Mouse (Mus musculus) forebrain, embryonic 16.5 days (tissue): ENCODE measurements around the gene Adgrl3. TPM values are rescaled to one million over a fixed set of nuclear protein-coding genes. Genes with fewer than 3 reads are reported as not detected.

Source experiments
- ATAC-seq: fragments of 200-750 bp; cut with Nextera tagmentation; 2 replicates; pipeline ENCODE4 v1.8.0; 2017; ENCODE audit warnings: mild to moderate bottlenecking, moderate library complexity
- H3K27ac ChIP-seq: fragments of 300-500 bp; sonication (generic); 2 replicates; pipeline ENCODE4 v1.5.1; 2014; ENCODE audit warnings: low read length, control low read depth
- H3K27me3 ChIP-seq: fragments of 300-500 bp; sonication (generic); replicated peaks from 2 replicates; pipeline ENCODE4 v1.6.1; 2014; ENCODE audit warnings: low read length; ENCODE audit not compliant: control insufficient read depth, insufficient read depth
- H3K36me3 ChIP-seq: fragments of 300-500 bp; sonication (generic); 2 replicates; pipeline ENCODE4 v1.6.1; 2014; ENCODE audit not compliant: control insufficient read depth, insufficient read depth
- H3K4me1 ChIP-seq: fragments of 300-500 bp; sonication (generic); replicated peaks from 2 replicates; pipeline ENCODE4 v1.6.1; 2014; ENCODE audit warnings: low read length; ENCODE audit not compliant: control insufficient read depth, insufficient read depth
- H3K4me2 ChIP-seq: fragments of 300-500 bp; sonication (generic); 2 replicates; pipeline ENCODE4 v1.6.1; 2014; ENCODE audit warnings: mild to moderate bottlenecking, low read length, control low read depth
- H3K4me3 ChIP-seq: fragments of 300-500 bp; sonication (generic); replicated peaks from 2 replicates; pipeline ENCODE4 v1.5.1; 2014; ENCODE audit warnings: mild to moderate bottlenecking, low read length, control low read depth
- H3K9ac ChIP-seq: fragments of 300-500 bp; sonication (generic); replicated peaks from 2 replicates; pipeline ENCODE4 v1.6.1; 2014; ENCODE audit warnings: low read depth, low read length, control low read depth
- H3K9me3 ChIP-seq: fragments of 300-500 bp; sonication (generic); 2 replicates; pipeline ENCODE4 v1.6.1; 2016; ENCODE audit warnings: low read length; ENCODE audit not compliant: control insufficient read depth
- WGBS: fragments of 180-500 bp; shearing (Covaris S2); extraction: QIAGEN DNeasy Blood & Tissue Kit; methylation state at CpG from one replicate; pipeline ENCODE4 v1.1.7; 2014; 5-methylcytosine and 5-hydroxymethylcytosine counted together
- polyA plus RNA-seq: library from polyadenylated mRNA; unstranded; fragments of >200 nt; fragmentation: Nextera tagmentation; extraction: Ambion mirVana; gene quantifications from 2 replicates; pipeline ENCODE4 v1.2.1, GENCODE M21; 2015

Gene Adgrl3
- polyA plus RNA-seq, 1 experiment from 2014 or later = 63.6 TPM

DNA sequence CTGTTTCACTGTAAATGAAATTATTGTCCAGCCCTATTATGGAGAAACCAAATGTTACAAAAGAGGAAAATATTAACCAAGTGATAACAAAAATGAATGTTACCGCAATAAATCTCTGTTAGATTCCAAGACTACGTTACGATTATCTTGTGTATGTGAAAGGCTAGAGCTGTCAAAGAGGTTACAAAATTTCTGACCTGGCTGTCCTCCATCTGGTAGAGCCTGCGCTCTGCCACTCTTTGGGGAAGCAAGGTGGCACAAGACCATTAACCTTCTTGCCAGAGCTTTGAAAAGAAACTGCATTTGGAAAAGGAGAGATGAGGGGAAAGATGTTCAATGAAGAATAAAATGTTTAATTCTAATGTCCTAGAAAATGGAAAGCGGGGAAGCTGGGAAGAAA lies 562.9 kb downstream of the Adgrl3 start:
- no peak overlapping the region for H3K4me3 ChIP-seq
- no peak overlapping the region for H3K9ac ChIP-seq
- H3K27ac ChIP-seq = no peak overlapping the region
- H3K4me1 ChIP-seq = no peaks in the 10 kb centered on the region; the same call in 1 of the 2 replicates
- no peaks in the 10 kb centered on the region for H3K27me3 ChIP-seq
- H3K9me3 ChIP-seq = no peaks in the 10 kb centered on the region
- H3K4me2 ChIP-seq = no peak overlapping the region
- H3K36me3 ChIP-seq = no peaks in the 10 kb centered on the region
- WGBS = 88% methylated on average over 5 of the region's 5 CpGs
- ATAC-seq = no peak

DNA sequence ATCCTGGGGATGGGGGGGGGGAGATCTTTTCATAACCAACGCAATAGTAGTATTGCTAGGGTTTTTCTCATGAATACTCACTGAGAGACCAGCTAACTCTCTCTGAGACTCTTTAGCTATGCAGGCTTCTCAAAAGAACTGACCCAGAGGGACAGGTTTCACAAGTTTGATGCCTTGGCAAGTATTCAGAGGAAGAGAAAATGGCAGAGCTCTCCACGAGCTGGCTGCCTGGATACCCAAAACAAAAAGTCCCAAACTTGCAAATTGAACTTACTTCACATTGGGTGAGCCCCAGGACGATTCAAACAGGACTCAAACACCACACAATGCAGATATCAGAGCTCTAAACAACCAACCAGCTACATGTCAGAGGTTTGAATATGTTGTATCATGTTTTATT lies 563.5 kb downstream of the Adgrl3 start:
- H3K36me3 ChIP-seq = no peaks in the 10 kb centered on the region
- WGBS = 29% methylated on average over 3 of the region's 3 CpGs
- no peaks in the 10 kb centered on the region for H3K9me3 ChIP-seq
- H3K9ac ChIP-seq = no peak overlapping the region
- H3K27me3 ChIP-seq = no peaks in the 10 kb centered on the region
- H3K4me3 ChIP-seq = no peak overlapping the region
- no peaks in the 10 kb centered on the region; the same call in 1 of the 2 replicates for H3K4me1 ChIP-seq
- ATAC-seq = no peak
- no peak overlapping the region for H3K27ac ChIP-seq
- no peak overlapping the region for H3K4me2 ChIP-seq

DNA sequence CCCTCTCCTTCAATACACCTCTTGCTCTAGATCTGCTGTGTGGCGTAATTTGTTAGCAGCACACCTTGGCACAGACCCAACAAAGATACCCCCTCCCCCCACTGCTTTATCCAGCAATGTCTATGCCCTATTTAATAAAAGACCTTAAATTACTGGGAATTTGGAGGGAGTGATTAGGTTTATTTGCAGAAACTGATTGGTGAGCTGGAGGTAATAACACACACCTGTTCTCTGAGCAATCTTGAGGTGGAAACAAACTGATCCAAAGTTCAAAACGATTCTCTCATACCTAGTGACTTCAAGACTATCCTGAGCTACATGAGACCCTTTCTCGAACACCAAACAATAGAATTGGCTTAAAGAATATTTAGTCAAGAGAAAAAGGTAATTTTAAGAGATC lies 565.0 kb downstream of the Adgrl3 start:
- WGBS = 67% methylated on average over 3 of the region's 3 CpGs

DNA sequence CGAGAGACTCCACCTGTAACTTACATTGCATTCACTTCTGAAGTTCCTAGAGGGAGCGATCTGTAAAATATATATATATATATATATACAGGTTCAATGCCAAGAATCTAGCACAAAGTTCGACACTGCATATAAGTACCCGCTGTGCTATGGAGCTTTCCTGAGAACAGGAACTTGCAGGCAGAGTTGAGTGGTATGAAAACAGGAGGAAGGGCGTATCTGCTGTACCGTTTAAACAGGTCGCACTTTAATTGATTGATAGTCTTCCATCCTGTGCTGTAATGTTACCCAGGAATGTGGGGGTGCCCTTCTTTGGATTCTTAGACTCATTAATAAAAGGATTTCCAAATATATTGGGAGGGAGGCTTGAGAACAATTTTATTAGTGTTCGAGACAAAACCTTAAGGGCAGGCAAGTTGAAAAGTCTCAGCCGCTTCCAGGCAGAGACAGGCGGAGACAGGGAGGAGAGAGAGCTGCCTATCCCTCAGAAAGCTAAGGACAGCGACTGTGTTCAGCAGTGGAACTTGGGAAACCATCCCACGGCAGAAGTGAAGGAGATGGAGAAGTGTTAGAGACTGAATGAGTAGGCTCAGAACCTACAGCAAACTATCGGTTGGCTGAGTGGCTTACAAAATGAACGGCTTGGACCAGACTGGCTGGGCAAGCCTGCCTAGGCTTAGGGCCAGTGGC lies 570.2 kb downstream of the Adgrl3 start:
- no peak overlapping the region for H3K4me3 ChIP-seq
- 0 out of 2 replicates have a peak, but pooled peaks cover 2% of the 10 kb centered on the region for H3K4me1 ChIP-seq
- ATAC-seq = no peak
- H3K9me3 ChIP-seq = no peaks in the 10 kb centered on the region
- WGBS = 87% methylated on average over 14 of the region's 14 CpGs
- H3K27ac ChIP-seq = no peak overlapping the region
- no peaks in the 10 kb centered on the region for H3K27me3 ChIP-seq
- no peaks in the 10 kb centered on the region for H3K36me3 ChIP-seq
- H3K4me2 ChIP-seq = no peak overlapping the region
- H3K9ac ChIP-seq = no peak overlapping the region

More for the DNA sequence above, 565.0 kb downstream of the Adgrl3 start:
- ATAC-seq = no peak
- H3K9ac ChIP-seq = no peak overlapping the region
- H3K4me1 ChIP-seq = no peaks in the 10 kb centered on the region; the same call in 1 of the 2 replicates
- H3K27me3 ChIP-seq = no peaks in the 10 kb centered on the region
- H3K9me3 ChIP-seq = no peaks in the 10 kb centered on the region
- H3K4me3 ChIP-seq = no peak overlapping the region
- no peak overlapping the region for H3K4me2 ChIP-seq
- H3K27ac ChIP-seq = no peak overlapping the region
- H3K36me3 ChIP-seq = no peaks in the 10 kb centered on the region

DNA sequence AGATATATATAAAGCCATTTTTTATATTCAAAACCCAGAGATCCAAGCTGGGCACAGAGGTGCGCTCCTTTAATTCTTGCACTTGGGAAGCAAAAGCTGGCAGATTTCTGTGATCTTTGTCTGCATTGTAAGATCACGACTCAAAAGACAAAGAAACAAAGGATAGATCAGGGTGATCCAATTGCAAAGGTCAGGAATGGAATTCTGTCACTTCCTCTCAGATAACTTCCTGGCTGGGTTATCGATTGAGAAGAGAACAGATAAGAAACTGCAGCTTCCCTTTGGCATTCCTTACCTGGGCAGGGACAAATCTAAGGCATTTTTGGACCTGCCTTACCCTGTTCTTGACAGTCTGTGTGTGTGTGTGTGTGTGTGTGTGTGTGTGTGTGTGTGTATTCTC lies 571.5 kb downstream of the Adgrl3 start:
- 40% methylated on average over 3 of the region's 3 CpGs for WGBS
- Histone ChIP-seq H3K4me2 (no peak overlapping the region), H3K9ac (no peak overlapping the region), H3K36me3 (no peaks in the 10 kb centered on the region), H3K27ac (no peak overlapping the region), H3K4me3 (no peak overlapping the region), H3K9me3 (no peaks in the 10 kb centered on the region), H3K4me1 (0 out of 2 replicates have a peak, but pooled peaks cover 2% of the 10 kb centered on the region), H3K27me3 (no peaks in the 10 kb centered on the region)
- ATAC-seq = no peak

DNA sequence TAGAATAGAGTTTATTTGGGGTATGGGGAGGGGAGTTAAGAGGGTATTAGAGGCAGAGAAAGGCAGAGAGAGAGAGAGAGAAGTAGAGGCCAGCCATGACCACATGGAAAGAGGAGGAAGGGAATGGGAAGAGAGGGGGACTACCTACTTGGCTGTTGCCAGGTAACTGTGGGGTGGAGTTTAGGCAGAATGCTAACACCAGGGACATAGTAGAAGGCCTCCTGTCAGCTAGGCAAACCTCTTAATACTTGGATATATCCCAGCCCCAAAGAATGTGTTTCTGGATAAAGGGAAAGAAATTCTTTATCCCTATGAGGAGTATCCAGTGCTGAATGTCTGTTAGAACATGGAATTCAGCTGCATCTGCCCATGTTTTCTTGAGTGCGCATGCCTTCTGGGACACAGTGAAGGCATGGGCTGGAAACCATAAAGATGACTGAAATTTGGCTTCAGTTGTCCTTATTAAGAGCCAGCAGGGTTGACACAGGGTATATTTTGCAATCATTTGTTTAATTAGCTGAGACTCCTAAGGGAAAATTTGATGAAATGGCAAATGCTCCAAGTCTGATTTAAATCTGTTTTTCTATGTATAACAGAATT lies 573.6 kb downstream of the Adgrl3 start:
- no peak overlapping the region for H3K9ac ChIP-seq
- H3K4me2 ChIP-seq = no peak overlapping the region
- WGBS = 65% methylated on average over 1 of the region's 1 CpGs
- peak; percentile 63 for ATAC-seq
- H3K36me3 ChIP-seq = no peaks in the 10 kb centered on the region
- H3K4me3 ChIP-seq = no peak overlapping the region
- H3K9me3 ChIP-seq = no peaks in the 10 kb centered on the region
- 0 out of 2 replicates have a peak, but pooled peaks cover 2% of the 10 kb centered on the region for H3K4me1 ChIP-seq
- 0 out of 2 replicates have a peak overlapping the region, but pooled peaks have one; percentile 23 for H3K27ac ChIP-seq
- no peaks in the 10 kb centered on the region for H3K27me3 ChIP-seq

DNA sequence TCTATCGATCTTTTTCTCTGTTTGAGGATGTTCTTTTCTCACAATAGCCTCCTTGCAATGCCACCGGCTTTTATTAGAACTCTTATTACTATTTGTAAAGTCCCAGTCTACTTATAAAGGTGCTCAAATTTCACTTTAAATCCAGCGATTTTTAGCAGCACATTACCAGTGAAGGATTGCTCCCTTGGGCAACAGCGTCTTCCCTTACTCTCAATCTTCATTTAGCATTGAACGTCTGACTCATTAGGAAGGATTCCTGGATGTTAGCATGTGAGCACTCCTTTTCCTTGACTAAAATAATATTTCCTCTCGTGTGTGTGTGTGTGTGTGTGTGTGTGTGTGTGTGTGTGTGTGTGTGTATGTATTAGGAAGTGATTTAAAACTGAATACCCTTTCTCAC lies 578.1 kb downstream of the Adgrl3 start:
- no peak for ATAC-seq
- 78% methylated on average over 6 of the region's 6 CpGs for WGBS
- no peak overlapping the region for H3K27ac ChIP-seq

DNA sequence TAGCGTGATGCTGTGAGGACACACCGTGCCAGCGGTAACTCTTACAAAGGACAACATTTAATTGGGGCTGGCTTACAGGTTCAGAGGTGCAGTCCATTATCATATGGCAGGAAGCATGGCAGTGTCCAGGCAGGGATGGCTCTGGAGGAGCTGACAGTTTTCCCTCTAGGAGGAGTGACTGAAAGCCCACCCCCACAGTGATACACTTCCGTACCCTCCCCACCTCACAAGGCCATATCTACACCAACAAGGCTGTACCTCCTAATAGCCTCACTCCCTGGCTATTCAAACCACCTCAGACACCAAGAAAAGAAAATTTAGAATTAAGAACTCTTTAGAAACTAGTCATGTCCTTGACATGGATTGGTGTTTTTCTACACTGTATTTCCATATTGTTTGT lies 583.0 kb downstream of the Adgrl3 start:
- no peak for ATAC-seq
- no peaks in the 10 kb centered on the region for H3K27me3 ChIP-seq
- WGBS = 55% methylated on average over 4 of the region's 4 CpGs

More for the DNA sequence above, 578.1 kb downstream of the Adgrl3 start:
- Histone ChIP-seq H3K9ac (no peak overlapping the region), H3K4me2 (no peak overlapping the region), H3K36me3 (no peaks in the 10 kb centered on the region), H3K4me1 (0 out of 2 replicates have a peak, but pooled peaks cover 2% of the 10 kb centered on the region), H3K27me3 (no peaks in the 10 kb centered on the region), H3K9me3 (no peaks in the 10 kb centered on the region), H3K4me3 (no peak overlapping the region)

DNA sequence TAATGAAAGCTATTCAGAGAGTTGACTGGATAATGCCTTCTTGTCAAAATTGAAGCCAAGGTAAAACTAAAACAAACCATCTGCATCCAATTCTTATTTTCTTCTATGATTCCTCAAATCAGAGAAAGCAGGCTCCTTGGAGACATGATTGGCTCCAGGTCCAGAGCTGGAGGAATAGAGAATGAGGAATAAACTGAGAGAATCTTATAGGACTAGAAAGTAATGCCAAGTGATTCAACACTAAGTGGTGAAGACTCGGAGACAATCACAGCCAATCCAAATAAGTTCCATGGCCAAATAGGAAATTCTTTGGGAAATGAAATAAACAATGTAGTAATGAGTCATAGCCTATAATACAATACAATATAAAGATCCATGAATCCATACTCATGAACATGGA lies 585.7 kb downstream of the Adgrl3 start:
- no peak for ATAC-seq
- Histone ChIP-seq H3K9ac (no peak overlapping the region), H3K4me3 (no peak overlapping the region), H3K9me3 (no peaks in the 10 kb centered on the region), H3K27ac (no peak overlapping the region), H3K27me3 (no peaks in the 10 kb centered on the region), H3K36me3 (no peaks in the 10 kb centered on the region), H3K4me2 (no peak overlapping the region), H3K4me1 (peaks cover 3% of the 10 kb centered on the region; the same call in 1 of the 2 replicates)
- 85% methylated on average over 1 of the region's 1 CpGs for WGBS

More for the DNA sequence above, 583.0 kb downstream of the Adgrl3 start:
- no peaks in the 10 kb centered on the region for H3K9me3 ChIP-seq
- no peak overlapping the region for H3K4me2 ChIP-seq
- H3K36me3 ChIP-seq = no peaks in the 10 kb centered on the region
- H3K9ac ChIP-seq = no peak overlapping the region
- no peak overlapping the region for H3K4me3 ChIP-seq
- no peak overlapping the region for H3K27ac ChIP-seq
- no peaks in the 10 kb centered on the region for H3K4me1 ChIP-seq
